Mouse (Mus musculus): ENCODE data around the gene Gm7029.

Gene Gm7029

GRCm38 (mm10) chr17:33911813-33912414 is 38.3 kb downstream of the Gm7029 start:
- no peak for DNase-seq (ENCODE audit: extremely low spot score, low read depth, low spot score)

- no peak for DNase-seq (ENCODE audit: extremely low spot score, low read depth, low spot score)
Measured at GRCm38 (mm10) chr17:33913264-33913663, 39.6 kb downstream of the Gm7029 start.

DNA sequence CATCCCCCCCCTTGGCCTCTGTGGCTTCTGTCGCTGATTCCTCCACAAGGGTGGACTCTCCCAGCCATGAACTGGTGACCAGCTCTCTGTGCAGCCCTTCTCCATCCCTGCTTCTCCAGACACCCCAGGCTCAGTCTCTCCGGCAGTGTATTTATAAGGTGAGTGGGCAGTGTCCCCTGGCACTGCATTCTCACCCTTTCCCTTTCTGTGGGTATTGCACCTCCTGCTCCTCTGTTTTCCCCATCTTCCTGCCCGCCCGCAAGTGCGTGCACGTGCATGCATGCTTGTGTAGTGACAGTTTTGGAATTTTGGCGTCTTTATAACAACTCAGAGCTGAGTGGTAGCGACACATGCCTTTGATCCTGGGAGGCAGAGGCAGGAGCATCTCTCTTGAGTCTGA is 40.3 kb downstream of the Gm7029 start:
- no peak for DNase-seq (ENCODE audit: extremely low spot score, low read depth, low spot score)

GRCm38 (mm10) chr17:33914969-33915391 is 41.3 kb downstream of the Gm7029 start:
- no peak for DNase-seq (ENCODE audit: extremely low spot score, low read depth, low spot score)

- peak; percentile 95 for DNase-seq (ENCODE audit: extremely low spot score, low read depth, low spot score)
Measured at GRCm38 (mm10) chr17:33915671-33916250, 42.1 kb downstream of the Gm7029 start, which contains the start of the genes Tapbp and Zbtb22. Gene Tapbp, plus strand, starts transcription at chr17:33915899. Gene Zbtb22, plus strand, starts transcription at chr17:33915904.

DNA sequence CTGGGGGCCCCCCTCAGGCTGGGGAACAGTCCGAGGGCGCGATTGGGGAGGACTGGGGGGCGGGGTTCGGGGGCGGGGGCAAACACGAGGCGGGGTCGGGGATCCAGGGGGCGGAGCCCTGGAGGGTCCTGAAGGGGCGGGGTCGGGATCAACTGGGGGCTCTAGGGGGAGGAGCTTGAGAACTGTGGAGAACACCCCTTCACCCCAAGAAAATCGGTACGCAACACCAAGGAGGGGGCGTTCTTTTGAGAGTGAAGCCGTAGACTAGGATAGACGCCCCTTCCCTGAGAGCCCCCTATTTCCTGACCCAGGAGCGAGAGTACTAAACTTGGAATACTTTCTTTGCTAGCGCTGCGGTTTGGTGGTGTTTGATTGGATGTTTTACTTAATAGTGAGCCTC is 42.7 kb downstream of the Gm7029 start:
- DNase-seq (ENCODE audit: extremely low spot score, low read depth, low spot score), result no peak

DNA sequence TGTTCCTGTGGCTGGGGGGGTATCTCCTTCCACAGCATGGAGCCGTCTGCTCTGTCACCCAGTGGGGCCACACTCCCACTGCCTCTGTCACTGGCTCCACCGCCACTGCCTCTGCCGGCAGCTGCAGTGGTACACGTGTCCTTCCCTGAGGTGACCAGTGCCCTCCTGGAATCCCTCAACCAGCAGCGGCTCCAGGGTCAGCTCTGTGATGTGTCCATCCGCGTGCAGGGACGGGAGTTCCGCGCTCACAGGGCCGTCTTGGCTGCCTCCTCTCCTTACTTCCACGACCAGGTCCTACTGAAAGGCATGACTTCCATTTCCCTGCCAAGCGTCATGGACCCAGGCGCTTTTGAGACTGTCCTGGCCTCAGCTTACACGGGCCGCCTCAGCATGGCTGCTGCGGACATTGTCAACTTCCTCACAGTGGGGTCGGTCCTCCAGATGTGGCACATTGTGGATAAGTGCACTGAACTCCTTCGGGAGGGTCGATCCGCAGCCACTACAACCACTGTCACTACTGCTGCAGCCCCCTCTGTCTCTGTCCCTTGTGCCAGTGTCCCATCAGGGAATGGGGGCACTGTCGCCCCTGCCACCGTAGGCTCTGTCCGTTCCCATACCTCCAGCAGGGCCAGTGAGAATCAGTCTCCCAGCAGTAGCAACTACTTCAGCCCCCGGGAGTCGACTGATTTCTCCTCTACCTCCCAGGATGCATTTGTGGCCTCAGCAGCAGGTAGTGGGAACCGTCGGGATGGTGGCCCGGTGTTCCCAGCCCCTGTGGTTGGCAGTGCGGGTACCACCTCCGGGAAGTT is 43.4 kb downstream of the Gm7029 start:
- DNase-seq (ENCODE audit: extremely low spot score, low read depth, low spot score), result no peak

DNA sequence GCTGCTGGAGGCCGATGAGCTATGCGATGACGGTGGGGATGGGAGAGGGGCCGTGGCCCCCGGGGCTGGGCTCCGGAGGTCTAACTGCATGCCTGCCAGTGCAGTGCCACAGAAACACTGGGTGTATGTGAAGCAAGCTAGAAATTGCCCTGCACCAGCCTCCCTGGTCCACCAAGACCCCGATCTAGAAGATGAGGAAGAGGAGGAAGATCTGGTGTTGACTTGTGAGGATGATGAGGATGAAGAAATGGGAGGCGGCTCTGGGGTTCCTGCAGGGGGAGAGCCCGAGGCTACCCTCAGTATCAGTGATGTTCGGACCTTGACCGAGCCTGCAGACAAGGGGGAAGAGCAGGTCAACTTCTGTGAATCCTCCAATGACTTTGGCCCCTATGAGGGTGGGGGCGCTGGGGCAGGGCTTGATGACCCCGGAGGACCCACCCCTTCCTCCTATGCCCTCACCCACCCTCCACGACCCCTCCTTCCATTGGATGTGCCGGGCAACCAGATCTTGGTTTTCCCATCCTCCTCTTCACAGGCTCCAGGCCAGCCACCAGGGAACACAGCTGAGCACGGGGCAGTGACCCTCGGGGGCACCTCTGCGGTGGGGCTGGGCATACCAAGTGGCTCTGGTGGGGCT is 44.1 kb downstream of the Gm7029 start:
- no peak for DNase-seq (ENCODE audit: extremely low spot score, low read depth, low spot score)

GRCm38 (mm10) chr17:33918293-33919203 is 44.9 kb downstream of the Gm7029 start:
- DNase-seq (ENCODE audit: extremely low spot score, low read depth, low spot score), result no peak

DNA sequence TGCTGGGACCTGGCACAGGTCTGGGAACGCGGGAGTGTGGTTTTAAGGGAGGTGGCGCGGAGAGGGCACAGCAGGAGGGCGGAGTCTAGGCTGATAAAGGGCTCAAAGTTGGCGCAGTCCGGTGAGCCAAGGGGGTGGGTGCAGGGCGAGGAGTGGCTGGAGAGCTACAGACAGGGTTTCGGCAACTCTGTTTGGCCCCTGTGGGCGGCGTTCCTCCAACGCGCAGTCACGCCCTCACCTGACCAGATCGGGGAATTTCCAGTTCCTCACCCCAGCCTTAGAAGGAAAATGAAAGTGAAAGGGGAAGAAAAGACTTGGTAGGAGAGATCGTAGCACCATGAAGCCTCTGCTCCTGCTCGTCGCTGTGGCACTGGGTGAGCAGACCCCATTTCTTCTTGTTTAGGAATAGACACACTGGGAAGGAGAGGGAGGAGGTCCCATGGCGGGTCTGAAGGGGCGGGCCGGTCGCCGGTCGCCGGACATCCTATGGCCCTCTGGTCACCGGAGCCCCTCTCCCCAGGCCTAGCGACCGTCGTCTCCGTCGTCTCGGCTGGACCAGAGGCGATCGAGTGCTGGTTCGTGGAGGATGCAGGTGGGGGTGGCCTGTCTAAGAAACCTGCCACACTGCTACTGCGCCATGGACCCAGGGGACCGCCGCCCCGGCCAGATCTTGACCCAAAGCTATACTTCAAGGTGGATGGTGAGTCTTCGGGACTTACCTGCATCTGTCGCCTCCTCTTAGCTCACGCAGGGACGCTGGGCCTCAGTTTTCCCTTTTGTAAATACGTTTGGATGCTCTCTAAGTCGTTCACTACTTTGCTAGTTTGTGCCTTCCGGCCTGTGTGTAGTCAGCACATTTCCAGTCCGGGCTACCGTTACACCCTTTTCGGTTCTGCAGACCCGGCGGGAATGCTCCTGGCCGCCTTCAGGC is 46.0 kb downstream of the Gm7029 start:
- DNase-seq (ENCODE audit: extremely low spot score, low read depth, low spot score), result no peak

DNA sequence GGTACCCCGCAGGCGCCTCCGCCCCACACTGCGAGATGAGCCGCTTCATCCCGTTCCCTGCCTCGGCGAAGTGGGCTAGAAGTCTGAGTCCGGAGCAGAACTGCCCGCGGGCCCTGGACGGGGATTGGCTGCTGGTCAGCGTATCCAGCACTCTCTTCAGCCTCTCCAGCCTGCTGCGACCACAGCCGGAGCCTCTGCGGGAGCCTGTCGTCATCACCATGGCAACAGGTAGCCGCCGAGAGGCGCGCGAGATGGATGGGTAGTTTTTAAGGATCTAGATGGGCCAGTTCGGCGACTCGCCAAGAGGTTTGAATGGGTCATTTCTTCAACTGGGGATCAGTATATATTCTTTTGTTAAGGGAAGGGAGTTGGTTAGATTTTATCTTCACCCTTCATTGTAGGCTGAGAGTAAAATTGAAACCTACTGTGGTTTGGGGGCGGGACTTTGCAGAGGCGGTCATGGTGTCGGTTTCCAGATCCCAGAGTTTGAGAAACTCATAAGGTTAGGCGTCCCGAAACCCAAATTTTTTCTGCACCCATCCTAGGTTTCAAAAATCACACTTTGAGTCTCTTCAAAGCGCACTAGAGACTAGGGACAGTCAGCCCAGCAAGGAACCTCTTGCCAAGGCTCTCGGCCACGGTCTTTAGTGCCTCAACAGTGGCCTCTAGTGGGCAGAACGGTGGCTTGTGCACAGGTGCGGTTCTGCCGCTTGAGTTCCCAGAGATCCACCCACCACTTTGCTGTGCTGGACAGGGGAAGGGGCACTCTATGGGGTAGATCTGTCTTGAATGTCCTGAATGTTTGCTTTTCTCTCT is 46.9 kb downstream of the Gm7029 start:
- no peak for DNase-seq (ENCODE audit: extremely low spot score, low read depth, low spot score)

GRCm38 (mm10) chr17:33921361-33921760 is 47.7 kb downstream of the Gm7029 start:
- no peak for DNase-seq (ENCODE audit: extremely low spot score, low read depth, low spot score)
